Mouse (Mus musculus): ENCODE results near the gene Aktip. TPM values are rescaled to one million over a fixed set of nuclear protein-coding genes. Genes with fewer than 3 reads are reported as not detected.

Aktip gene
- total RNA-seq, 2 experiments from 2014 or later = 45.3 to 50.1 TPM

Other genes starting within 250 kb of the Aktip start
- gene Rbl2, start 129.9 kb downstream of the Aktip start, total RNA-seq (2021) = 10 to 100 TPM; 32.7 to 45.8 TPM
- gene Rpgrip1l, start 113.3 kb upstream of the Aktip start, total RNA-seq (2021) = 1 to 10 TPM; 5.5 to 7.0 TPM
- gene Fto, start 113.5 kb upstream of the Aktip start, total RNA-seq (2021) = 10 to 100 TPM; 73.6 to 78.4 TPM